Mouse (Mus musculus): Measurements from ENCODE around the gene Adamts2. TPM values are rescaled to one million over a fixed set of nuclear protein-coding genes. Genes with fewer than 3 reads are reported as not detected.

Gene Adamts2
- polyA plus RNA-seq, 2 experiments = 0.83 to 1.1 TPM

- Histone ChIP-seq H3K9me3 (ENCODE audit: control insufficient read depth, low read length) (no peaks in the 10 kb centered on the region), H3K9ac (replicated peaks) (no peak overlapping the region)
- no peak for ATAC-seq (ENCODE audit: insufficient read depth)
Observed at GRCm38 (mm10) chr11:50717381-50717897, 115.6 kb downstream of the Adamts2 start.

GRCm38 (mm10) chr11:50718862-50719261 is 117.0 kb downstream of the Adamts2 start:
- no peaks in the 10 kb centered on the region for H3K9me3 ChIP-seq (ENCODE audit: control insufficient read depth, low read length)
- TF ChIP-seq EP300 (IDR thresholded peaks at IDR 0.05; ENCODE audit: low read depth) (no peak), CTCF (IDR thresholded peaks at IDR 0.05; ENCODE audit: low read depth) (no peak)
- no peaks in the 10 kb centered on the region for H3K27me3 ChIP-seq (ENCODE audit: control insufficient read depth, insufficient read depth, low read length)
- H3K4me2 ChIP-seq (ENCODE audit: low read depth) = no peak overlapping the region
- ATAC-seq (ENCODE audit: insufficient read depth) (no peak), DNase-seq (ENCODE audit: low read depth in 3 of 3, low spot score in 3 of 3) (no peak)
- 55% methylated on average over 6 of the region's 6 CpGs for WGBS (ENCODE audit: insufficient replicate concordance)
- no peak overlapping the region for H3K9ac ChIP-seq (replicated peaks)
- no peaks in the 10 kb centered on the region for H3K36me3 ChIP-seq (replicated peaks; ENCODE audit: control insufficient read depth, insufficient read depth, low read depth)
- no peaks in the 10 kb centered on the region for H3K4me1 ChIP-seq (replicated peaks; ENCODE audit: control insufficient read depth in 2 of 2, insufficient read depth in 2 of 2, low read length in 1 of 2)
- no peak overlapping the region for H3K27ac ChIP-seq
- H3K4me3 ChIP-seq (ENCODE audit: insufficient read depth in 1 of 2, low read depth in 2 of 2, low read length in 2 of 2) = no peak overlapping the region

More at GRCm38 (mm10) chr11:50717381-50717897, 115.6 kb downstream of the Adamts2 start:
- Histone ChIP-seq H3K36me3 (replicated peaks; ENCODE audit: control insufficient read depth, insufficient read depth, low read depth) (no peaks in the 10 kb centered on the region), H3K4me1 (replicated peaks; ENCODE audit: control insufficient read depth in 2 of 2, insufficient read depth in 2 of 2, low read length in 1 of 2) (no peaks in the 10 kb centered on the region), H3K4me2 (ENCODE audit: low read depth) (no peak overlapping the region), H3K27me3 (ENCODE audit: control insufficient read depth, insufficient read depth, low read length) (no peaks in the 10 kb centered on the region), H3K27ac (no peak overlapping the region), H3K4me3 (ENCODE audit: insufficient read depth in 1 of 2, low read depth in 2 of 2, low read length in 2 of 2) (no peak overlapping the region)
- DNase-seq (ENCODE audit: low read depth in 3 of 3, low spot score in 3 of 3) = no peak
- no peak for TF ChIP-seq CTCF (IDR thresholded peaks at IDR 0.05; ENCODE audit: low read depth)
- TF ChIP-seq EP300 (IDR thresholded peaks at IDR 0.05; ENCODE audit: low read depth) = no peak
- 65% methylated on average over 12 of the region's 12 CpGs for WGBS (ENCODE audit: insufficient replicate concordance)

GRCm38 (mm10) chr11:50720421-50720820 is 118.5 kb downstream of the Adamts2 start:
- 59% methylated on average over 6 of the region's 6 CpGs for WGBS (ENCODE audit: insufficient replicate concordance)
- H3K4me2 ChIP-seq (ENCODE audit: low read depth) = no peak overlapping the region
- H3K27ac ChIP-seq = no peak overlapping the region
- H3K27me3 ChIP-seq (ENCODE audit: control insufficient read depth, insufficient read depth, low read length) = no peaks in the 10 kb centered on the region
- no peak overlapping the region for H3K4me3 ChIP-seq (ENCODE audit: insufficient read depth in 1 of 2, low read depth in 2 of 2, low read length in 2 of 2)
- no peak for TF ChIP-seq CTCF (IDR thresholded peaks at IDR 0.05; ENCODE audit: low read depth)
- H3K9me3 ChIP-seq (ENCODE audit: control insufficient read depth, low read length) = no peaks in the 10 kb centered on the region
- DNase-seq (ENCODE audit: low read depth in 3 of 3, low spot score in 3 of 3) (no peak), ATAC-seq (ENCODE audit: insufficient read depth) (no peak)
- H3K9ac ChIP-seq (replicated peaks) = no peak overlapping the region
- H3K36me3 ChIP-seq (replicated peaks; ENCODE audit: control insufficient read depth, insufficient read depth, low read depth) = no peaks in the 10 kb centered on the region
- no peaks in the 10 kb centered on the region for H3K4me1 ChIP-seq (replicated peaks; ENCODE audit: control insufficient read depth in 2 of 2, insufficient read depth in 2 of 2, low read length in 1 of 2)

GRCm38 (mm10) chr11:50720856-50721550 is 119.1 kb downstream of the Adamts2 start:
- no peak overlapping the region for H3K27ac ChIP-seq
- H3K4me2 ChIP-seq (ENCODE audit: low read depth) = no peak overlapping the region
- no peak for ATAC-seq (ENCODE audit: insufficient read depth)
- no peaks in the 10 kb centered on the region for H3K27me3 ChIP-seq (ENCODE audit: control insufficient read depth, insufficient read depth, low read length)
- DNase-seq (ENCODE audit: low read depth in 3 of 3, low spot score in 3 of 3) = no peak
- H3K36me3 ChIP-seq (replicated peaks; ENCODE audit: control insufficient read depth, insufficient read depth, low read depth) = no peaks in the 10 kb centered on the region
- no peaks in the 10 kb centered on the region for H3K4me1 ChIP-seq (replicated peaks; ENCODE audit: control insufficient read depth in 2 of 2, insufficient read depth in 2 of 2, low read length in 1 of 2)
- TF ChIP-seq EP300 (IDR thresholded peaks at IDR 0.05; ENCODE audit: low read depth) (no peak), CTCF (IDR thresholded peaks at IDR 0.05; ENCODE audit: low read depth) (no peak)
- H3K9ac ChIP-seq (replicated peaks) = no peak overlapping the region
- no peak overlapping the region for H3K4me3 ChIP-seq (ENCODE audit: insufficient read depth in 1 of 2, low read depth in 2 of 2, low read length in 2 of 2)
- no peaks in the 10 kb centered on the region for H3K9me3 ChIP-seq (ENCODE audit: control insufficient read depth, low read length)
- 60% methylated on average over 12 of the region's 12 CpGs for WGBS (ENCODE audit: insufficient replicate concordance)

- Histone ChIP-seq H3K27me3 (ENCODE audit: control insufficient read depth, insufficient read depth, low read length) (no peaks in the 10 kb centered on the region), H3K9me3 (ENCODE audit: control insufficient read depth, low read length) (no peaks in the 10 kb centered on the region), H3K9ac (replicated peaks) (no peak overlapping the region), H3K36me3 (replicated peaks; ENCODE audit: control insufficient read depth, insufficient read depth, low read depth) (no peaks in the 10 kb centered on the region), H3K4me1 (replicated peaks; ENCODE audit: control insufficient read depth in 2 of 2, insufficient read depth in 2 of 2, low read length in 1 of 2) (no peaks in the 10 kb centered on the region), H3K4me2 (ENCODE audit: low read depth) (no peak overlapping the region), H3K4me3 (ENCODE audit: insufficient read depth in 1 of 2, low read depth in 2 of 2, low read length in 2 of 2) (no peak overlapping the region), H3K27ac (no peak overlapping the region)
- TF ChIP-seq CTCF (IDR thresholded peaks at IDR 0.05; ENCODE audit: low read depth) = no peak
- WGBS (ENCODE audit: insufficient replicate concordance) = 53% methylated on average over 4 of the region's 4 CpGs
- DNase-seq (ENCODE audit: low read depth in 3 of 3, low spot score in 3 of 3) = no peak
- no peak for ATAC-seq (ENCODE audit: insufficient read depth)
Observed at GRCm38 (mm10) chr11:50725595-50725994, 123.7 kb downstream of the Adamts2 start.
